Mouse (Mus musculus) liver, embryonic 15.5 days (tissue): ENCODE results near the gene Cpvl. TPM values are rescaled to one million over a fixed set of nuclear protein-coding genes. Genes with fewer than 3 reads are reported as not detected.

Experiments
- ATAC-seq: fragments of 200-750 bp; cut with Nextera tagmentation; 2 replicates; pipeline ENCODE4 v1.8.0; 2017; ENCODE audit warnings: moderate number of reproducible peaks, mild to moderate bottlenecking, moderate library complexity; ENCODE audit not compliant: insufficient read depth
- H3K27ac ChIP-seq: fragments of 300-500 bp; sonication (generic); replicated peaks from 2 replicates; pipeline ENCODE4 v1.5.1; 2015; ENCODE audit warnings: mild to moderate bottlenecking, inconsistent platforms
- H3K27me3 ChIP-seq: fragments of 300-500 bp; sonication (generic); 2 replicates; pipeline ENCODE4 v1.6.1; 2015; ENCODE audit warnings: mild to moderate bottlenecking, inconsistent platforms
- H3K36me3 ChIP-seq: fragments of 300-500 bp; sonication (generic); replicated peaks from 2 replicates; pipeline ENCODE4 v1.6.1; 2015; ENCODE audit warnings: moderate library complexity, mild to moderate bottlenecking, inconsistent platforms
- H3K4me1 ChIP-seq: fragments of 300-500 bp; sonication (generic); replicated peaks from 2 replicates; pipeline ENCODE4 v1.6.1; 2015; ENCODE audit warnings: inconsistent platforms
- H3K4me2 ChIP-seq: fragments of 300-500 bp; sonication (generic); 2 replicates; pipeline ENCODE4 v1.6.1; 2015; ENCODE audit warnings: moderate library complexity, mild to moderate bottlenecking, inconsistent platforms
- H3K4me3 ChIP-seq: fragments of 300-500 bp; sonication (generic); replicated peaks from 2 replicates; pipeline ENCODE4 v1.5.1; 2015; ENCODE audit warnings: mild to moderate bottlenecking, inconsistent platforms
- H3K9ac ChIP-seq: fragments of 300-500 bp; sonication (generic); 2 replicates; pipeline ENCODE4 v1.6.1; 2015; ENCODE audit warnings: moderate library complexity, mild to moderate bottlenecking, inconsistent platforms
- H3K9me3 ChIP-seq: fragments of 300-500 bp; sonication (generic); replicated peaks from 2 replicates; pipeline ENCODE4 v1.6.1; 2016; ENCODE audit warnings: inconsistent platforms
- WGBS: fragments of 180-500 bp; shearing (Covaris S2); methylation state at CpG from one replicate; pipeline ENCODE4 v1.1.7; 2015; ENCODE audit warnings: mixed read lengths; ENCODE audit not compliant: insufficient replicate concordance; 5-methylcytosine and 5-hydroxymethylcytosine counted together
- polyA plus RNA-seq: library from polyadenylated mRNA; unstranded; fragments of >200 nt; fragmentation: Nextera tagmentation; extraction: Ambion mirVana; gene quantifications from 2 replicates; pipeline ENCODE4 v1.2.1, GENCODE M21; 2015

The Cpvl gene
- polyA plus RNA-seq, 1 experiment from 2014 or later = not detected

GRCm38 (mm10) chr6:53854971-53855856, 123.3 kb downstream of the Cpvl start:
- Histone ChIP-seq H3K9me3 (no peaks in the 10 kb centered on the region), H3K4me3 (no peak overlapping the region), H3K27ac (no peak overlapping the region), H3K36me3 (no peaks in the 10 kb centered on the region), H3K4me1 (no peaks in the 10 kb centered on the region), H3K9ac (no peak overlapping the region), H3K4me2 (no peak overlapping the region), H3K27me3 (no peaks in the 10 kb centered on the region)
- no peak for ATAC-seq
- WGBS = 72% methylated on average over 12 of the region's 12 CpGs

- Histone ChIP-seq H3K4me1 (no peaks in the 10 kb centered on the region), H3K9me3 (no peaks in the 10 kb centered on the region), H3K27me3 (no peaks in the 10 kb centered on the region), H3K36me3 (no peaks in the 10 kb centered on the region), H3K4me3 (no peak overlapping the region), H3K9ac (no peak overlapping the region), H3K4me2 (no peak overlapping the region), H3K27ac (no peak overlapping the region)
- WGBS = 47% methylated on average over 2 of the region's 2 CpGs
- no peak for ATAC-seq
These were observed 124.2 kb downstream of the Cpvl start for GRCm38 (mm10) chr6:53854226-53854625.

DNA sequence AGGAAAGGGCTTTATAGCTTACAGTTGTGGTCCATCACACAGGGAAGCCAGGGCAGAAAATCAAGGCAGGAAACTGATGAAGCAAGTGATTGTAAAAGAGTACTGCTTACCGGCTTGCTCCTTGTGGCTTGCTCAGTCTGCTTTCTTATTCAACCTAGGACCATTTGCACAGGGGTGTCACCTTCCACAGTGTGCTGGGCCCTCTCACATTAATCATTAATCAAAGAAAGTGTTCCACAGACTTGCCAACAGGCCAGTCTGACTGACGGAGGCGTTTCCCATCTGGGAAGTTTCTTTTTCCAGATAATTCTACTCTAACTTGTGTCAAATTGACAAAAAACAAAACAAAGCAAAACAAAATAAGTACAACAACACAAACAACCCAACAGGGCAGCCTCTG, 124.9 kb downstream of the Cpvl start:
- no peaks in the 10 kb centered on the region for H3K27me3 ChIP-seq
- H3K36me3 ChIP-seq = no peaks in the 10 kb centered on the region
- H3K9me3 ChIP-seq = no peaks in the 10 kb centered on the region
- no peak overlapping the region for H3K4me3 ChIP-seq
- no peak overlapping the region for H3K9ac ChIP-seq
- no peak overlapping the region for H3K27ac ChIP-seq
- H3K4me2 ChIP-seq = no peak overlapping the region
- 41% methylated on average over 3 of the region's 3 CpGs for WGBS
- H3K4me1 ChIP-seq = no peaks in the 10 kb centered on the region
- no peak for ATAC-seq

- Histone ChIP-seq H3K4me1 (no peaks in the 10 kb centered on the region), H3K36me3 (no peaks in the 10 kb centered on the region), H3K4me2 (no peak overlapping the region), H3K9me3 (no peaks in the 10 kb centered on the region), H3K4me3 (no peak overlapping the region), H3K27ac (no peak overlapping the region), H3K27me3 (no peaks in the 10 kb centered on the region; the same call in 1 of the 2 replicates), H3K9ac (no peak overlapping the region)
- ATAC-seq = no peak
- 80% methylated on average over 17 of the region's 17 CpGs for WGBS
These were observed 133.8 kb downstream of the Cpvl start for GRCm38 (mm10) chr6:53844626-53845025.

GRCm38 (mm10) chr6:53825213-53825612, 153.3 kb downstream of the Cpvl start:
- no peak overlapping the region for H3K4me2 ChIP-seq
- H3K4me3 ChIP-seq = no peak overlapping the region
- H3K36me3 ChIP-seq = no peaks in the 10 kb centered on the region
- H3K9ac ChIP-seq = no peak overlapping the region
- H3K27me3 ChIP-seq = peaks cover 51% of the 10 kb centered on the region
- H3K4me1 ChIP-seq = no peaks in the 10 kb centered on the region
- 43% methylated on average over 4 of the region's 4 CpGs for WGBS
- H3K27ac ChIP-seq = no peak overlapping the region
- H3K9me3 ChIP-seq = no peaks in the 10 kb centered on the region
- ATAC-seq = no peak

Other genes starting within 250 kb of the Cpvl start
- gene Tril, start 157.8 kb downstream of the Cpvl start, polyA plus RNA-seq = 0.37 and 0.45 TPM in 2 replicates
- 4.3 and 5.0 TPM in 2 replicates for gene Chn2, start 60.9 kb upstream of the Cpvl start, polyA plus RNA-seq